Mouse (Mus musculus): ENCODE data around the gene Ap2a2. TPM values are rescaled to one million over a fixed set of nuclear protein-coding genes. Genes with fewer than 3 reads are reported as not detected.

Gene Ap2a2
- total RNA-seq, 1 experiment: 103 TPM

DNA sequence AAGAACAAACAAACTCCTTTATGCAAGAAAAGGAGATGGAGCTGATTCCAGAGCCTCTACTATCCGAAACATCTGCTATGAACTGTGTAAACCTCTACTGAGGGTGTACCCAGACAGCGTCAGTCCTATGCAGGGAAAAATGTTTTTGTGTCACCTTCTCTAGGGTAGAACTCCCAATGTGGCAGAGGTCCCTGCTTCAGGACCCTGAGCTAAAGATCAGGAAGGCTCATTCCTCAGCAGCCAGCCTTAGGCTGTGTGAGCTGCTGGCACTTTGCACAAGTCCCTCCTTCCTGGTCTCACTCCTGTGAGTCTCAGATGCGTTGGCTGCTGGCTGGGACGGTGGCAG is 36.4 kb upstream of the Ap2a2 start:
- Histone ChIP-seq H3K4me3 (ENCODE audit: insufficient read depth in 1 of 2, low read depth in 1 of 2, low read length in 2 of 2, poor library complexity in 1 of 2, severe bottlenecking in 1 of 2) (no peak overlapping the region), H3K9me3 (ENCODE audit: control insufficient read depth, insufficient read depth, low read depth, low read length) (no peaks in the 10 kb centered on the region), H3K4me1 (ENCODE audit: control insufficient read depth in 2 of 2, insufficient read depth in 2 of 2, low read length in 2 of 2, poor library complexity in 1 of 2) (no peaks in the 10 kb centered on the region), H3K9ac (ENCODE audit: insufficient read depth, low read depth, low read length, poor library complexity, severe bottlenecking) (no peak overlapping the region), H3K27ac (ENCODE audit: insufficient read depth, low read depth, low read length, poor library complexity, severe bottlenecking) (no peak overlapping the region), H3K36me3 (ENCODE audit: control insufficient read depth, insufficient read depth, low read length, poor library complexity, severe bottlenecking) (peaks cover 4% of the 10 kb centered on the region; the same call in 1 of the 2 replicates)
- in situ Hi-C loops (cut with MboI; ENCODE audit: low sequenced_read_pairs in 2 of 2, unreplicated experiment in 2 of 2): no loop called here
- no peak for DNase-seq (ENCODE audit: low read depth, low spot score)
- no peak for TF ChIP-seq CHD2 (IDR thresholded peaks at IDR 0.05; ENCODE audit: low read depth, low read length)
- TF ChIP-seq ZNF384 (IDR thresholded peaks at IDR 0.05; ENCODE audit: low read depth, low read length): no peak
- no peak for TF ChIP-seq ZC3H11A (IDR thresholded peaks at IDR 0.05; ENCODE audit: borderline replicate concordance, low read depth, low read length)
- TF ChIP-seq MAFK (IDR thresholded peaks at IDR 0.05; ENCODE audit: insufficient read depth, low read depth, low read length): no peak
- no peak for TF ChIP-seq HCFC1 (IDR thresholded peaks at IDR 0.05; ENCODE audit: borderline replicate concordance, insufficient read depth, low read length)

DNA sequence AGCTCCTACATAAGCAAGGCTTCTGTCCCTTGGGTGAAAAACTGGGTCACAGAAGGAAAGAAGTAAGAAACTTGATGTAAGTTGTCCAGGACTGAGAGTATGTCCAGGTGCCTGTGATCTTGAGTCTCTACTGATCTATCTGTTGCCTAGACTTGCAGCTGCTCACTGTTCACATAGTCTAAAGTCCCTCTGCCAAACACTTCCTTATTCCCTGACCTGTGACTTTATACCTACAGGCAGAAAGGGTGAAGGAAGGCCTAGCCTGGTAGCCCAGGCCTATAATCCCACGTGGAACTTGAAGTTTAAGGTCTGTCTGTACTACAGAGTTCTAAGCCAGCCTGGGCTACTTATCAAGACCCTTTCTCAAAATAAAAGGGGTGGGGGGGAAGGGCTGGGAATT is 26.4 kb upstream of the Ap2a2 start:
- Histone ChIP-seq H3K9me3 (ENCODE audit: control insufficient read depth, insufficient read depth, low read depth, low read length) (no peaks in the 10 kb centered on the region), H3K4me1 (ENCODE audit: control insufficient read depth in 2 of 2, insufficient read depth in 2 of 2, low read length in 2 of 2, poor library complexity in 1 of 2) (peaks cover 0 to under 1% of the 10 kb centered on the region in 2 experiments; a peak in 1 of 4 replicates), H3K27ac (ENCODE audit: insufficient read depth, low read depth, low read length, poor library complexity, severe bottlenecking) (no peak overlapping the region), H3K4me3 (ENCODE audit: insufficient read depth in 1 of 2, low read depth in 1 of 2, low read length in 2 of 2, poor library complexity in 1 of 2, severe bottlenecking in 1 of 2) (no peak overlapping the region), H3K36me3 (ENCODE audit: control insufficient read depth, insufficient read depth, low read length, poor library complexity, severe bottlenecking) (no peaks in the 10 kb centered on the region), H3K9ac (ENCODE audit: insufficient read depth, low read depth, low read length, poor library complexity, severe bottlenecking) (no peak overlapping the region)
- DNase-seq (ENCODE audit: low read depth, low spot score): no peak
- in situ Hi-C loops (cut with MboI; ENCODE audit: low sequenced_read_pairs in 2 of 2, unreplicated experiment in 2 of 2): no loop called here
- TF ChIP-seq ZNF384 (IDR thresholded peaks at IDR 0.05; ENCODE audit: low read depth, low read length) (no peak), HCFC1 (IDR thresholded peaks at IDR 0.05; ENCODE audit: borderline replicate concordance, insufficient read depth, low read length) (no peak), ZC3H11A (IDR thresholded peaks at IDR 0.05; ENCODE audit: borderline replicate concordance, low read depth, low read length) (no peak)

DNA sequence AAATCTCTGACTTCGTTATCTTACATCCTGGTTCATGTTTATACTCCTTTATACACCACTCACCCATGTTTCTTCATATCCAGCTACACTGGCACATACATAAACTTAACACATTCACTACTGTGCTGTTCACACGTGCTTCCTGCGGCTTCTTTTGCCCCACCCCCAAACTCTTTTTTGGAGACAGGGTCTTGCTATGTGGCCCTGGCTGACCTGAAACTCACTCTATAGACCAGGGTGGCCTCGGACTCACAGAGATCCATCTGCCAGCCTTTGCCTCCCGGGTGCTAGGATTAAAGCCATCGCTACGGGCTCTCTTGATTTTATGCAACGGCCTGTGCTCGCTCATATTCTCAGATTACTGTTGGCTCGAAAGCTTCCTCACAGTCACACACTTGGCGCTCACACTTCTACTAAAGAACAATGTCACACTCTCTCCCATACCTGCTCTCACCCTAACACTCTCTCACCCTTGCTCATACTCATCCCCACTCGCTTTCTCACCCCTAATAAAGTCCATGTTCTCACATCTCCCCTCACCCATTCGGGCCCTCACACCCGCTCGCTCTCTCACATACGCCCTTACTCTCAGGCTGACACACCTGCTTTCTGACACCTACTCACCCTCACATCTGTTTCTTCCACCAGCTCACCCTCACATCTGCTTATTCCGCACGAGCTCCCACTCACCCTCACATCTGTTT is 23.0 kb upstream of the Ap2a2 start:
- H3K9ac ChIP-seq (ENCODE audit: insufficient read depth, low read depth, low read length, poor library complexity, severe bottlenecking): peak overlapping the region; percentile 92
- H3K36me3 ChIP-seq (ENCODE audit: control insufficient read depth, insufficient read depth, low read length, poor library complexity, severe bottlenecking): no peaks in the 10 kb centered on the region
- peak overlapping the region; percentile 26; the same call in 1 of the 2 replicates for H3K27ac ChIP-seq (ENCODE audit: insufficient read depth, low read depth, low read length, poor library complexity, severe bottlenecking)
- in situ Hi-C loops (cut with MboI; ENCODE audit: low sequenced_read_pairs in 2 of 2, unreplicated experiment in 2 of 2): no loop called here
- peak overlapping the region; percentile 90 to 95 for H3K4me3 ChIP-seq (ENCODE audit: insufficient read depth in 1 of 2, low read depth in 1 of 2, low read length in 2 of 2, poor library complexity in 1 of 2, severe bottlenecking in 1 of 2)
- H3K4me1 ChIP-seq (ENCODE audit: control insufficient read depth in 2 of 2, insufficient read depth in 2 of 2, low read length in 2 of 2, poor library complexity in 1 of 2): peaks cover 0 to 3% of the 10 kb centered on the region in 2 experiments; a peak in 1 of 4 replicates
- H3K9me3 ChIP-seq (ENCODE audit: control insufficient read depth, insufficient read depth, low read depth, low read length): no peaks in the 10 kb centered on the region
- DNase-seq (ENCODE audit: low read depth, low spot score): no peak
- TF ChIP-seq ZNF384 (IDR thresholded peaks at IDR 0.05; ENCODE audit: low read depth, low read length) (no peak), CHD2 (IDR thresholded peaks at IDR 0.05; ENCODE audit: low read depth, low read length) (no peak), HCFC1 (IDR thresholded peaks at IDR 0.05; ENCODE audit: borderline replicate concordance, insufficient read depth, low read length) (no peak), ZC3H11A (IDR thresholded peaks at IDR 0.05; ENCODE audit: borderline replicate concordance, low read depth, low read length) (no peak), MAFK (IDR thresholded peaks at IDR 0.05; ENCODE audit: insufficient read depth, low read depth, low read length) (no peak)

DNA sequence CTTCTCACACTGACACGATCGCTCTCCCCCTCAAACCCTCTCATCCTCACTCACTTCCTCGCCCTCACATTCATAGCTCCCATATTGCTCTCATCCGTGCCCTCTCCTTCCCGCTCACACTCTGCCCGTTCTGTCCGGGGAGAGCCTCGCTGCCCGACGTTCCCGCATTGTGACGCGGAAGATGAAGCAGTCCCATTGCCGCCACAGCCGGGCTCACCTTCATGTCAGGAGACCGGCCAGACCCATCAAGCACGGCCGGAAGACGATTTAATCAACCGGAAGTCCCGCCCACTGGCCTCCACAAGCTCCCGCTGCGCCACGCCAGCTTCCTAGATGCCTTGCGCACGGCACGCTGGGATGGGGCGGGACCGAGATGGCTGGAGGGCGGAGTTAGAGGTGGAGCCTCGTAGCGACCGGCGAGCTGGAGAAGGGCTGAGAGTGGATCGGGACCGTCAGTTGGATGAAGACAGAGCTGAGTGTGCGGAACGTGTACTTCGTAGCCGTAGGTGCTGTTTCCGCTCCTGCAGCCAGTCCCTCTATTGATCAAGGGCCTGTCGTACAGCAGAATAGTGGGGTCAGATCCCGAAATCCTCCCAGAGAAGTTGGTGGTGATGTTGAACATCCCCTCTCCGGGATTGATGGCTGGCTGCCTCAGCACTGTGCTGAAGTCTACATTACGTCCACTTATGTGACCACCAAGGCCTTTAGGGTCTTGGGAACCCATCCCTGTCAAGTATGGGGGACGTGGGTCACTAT is 22.2 kb upstream of the Ap2a2 start, which contains the start of gene Chid1:
Chid1 (minus strand) TSS at position 302 of the 756 bp plus-strand sequence.
- in situ Hi-C loops (cut with MboI; ENCODE audit: low sequenced_read_pairs in 2 of 2, unreplicated experiment in 2 of 2): no loop called here
- peaks cover 0 to 3% of the 10 kb centered on the region in 2 experiments; a peak in 1 of 4 replicates for H3K4me1 ChIP-seq (ENCODE audit: control insufficient read depth in 2 of 2, insufficient read depth in 2 of 2, low read length in 2 of 2, poor library complexity in 1 of 2)
- peak within 1 kb of the TSS; percentile 92 for H3K9ac ChIP-seq (ENCODE audit: insufficient read depth, low read depth, low read length, poor library complexity, severe bottlenecking)
- H3K9me3 ChIP-seq (ENCODE audit: control insufficient read depth, insufficient read depth, low read depth, low read length): no peaks in the 10 kb centered on the region
- peak within 1 kb of the TSS; percentile 26; the same call in 1 of the 2 replicates for H3K27ac ChIP-seq (ENCODE audit: insufficient read depth, low read depth, low read length, poor library complexity, severe bottlenecking)
- H3K4me3 ChIP-seq (ENCODE audit: insufficient read depth in 1 of 2, low read depth in 1 of 2, low read length in 2 of 2, poor library complexity in 1 of 2, severe bottlenecking in 1 of 2): peak within 1 kb of the TSS; percentile 90 to 95
- TF ChIP-seq HCFC1 (IDR thresholded peaks at IDR 0.05; ENCODE audit: borderline replicate concordance, insufficient read depth, low read length) (no peak), ZC3H11A (IDR thresholded peaks at IDR 0.05; ENCODE audit: borderline replicate concordance, low read depth, low read length) (no peak), ZNF384 (IDR thresholded peaks at IDR 0.05; ENCODE audit: low read depth, low read length) (no peak), MAFK (IDR thresholded peaks at IDR 0.05; ENCODE audit: insufficient read depth, low read depth, low read length) (no peak), CHD2 (IDR thresholded peaks at IDR 0.05; ENCODE audit: low read depth, low read length) (no peak)
- DNase-seq (ENCODE audit: low read depth, low spot score): peak; percentile 99
- H3K36me3 ChIP-seq (ENCODE audit: control insufficient read depth, insufficient read depth, low read length, poor library complexity, severe bottlenecking): no peaks in the 10 kb centered on the region

Measured in ES-E14 (cell line).